Mouse (Mus musculus) adrenal gland, postnatal 25 days (tissue): Measurements from ENCODE around the gene Rnf17. TPM values are rescaled to one million over a fixed set of nuclear protein-coding genes. Genes with fewer than 3 reads are reported as not detected.
A peak's percentile ranks its signal among the peaks of the same experiment; 100 is the strongest.

Experiments
- DNase-seq: peaks from one replicate; pipeline ENCODE4 v3.0.0; 2021; ENCODE audit warnings: mixed read lengths
- total RNA-seq: library from RNA; stranded (reverse); gene quantifications from 2 replicates; pipeline ENCODE4 v1.2.3, GENCODE M21; 2021

Rnf17 gene
- total RNA-seq, 1 experiment from 2014 or later: 1.6 TPM

GRCm38 (mm10) chr14:56512084-56512483, 109.7 kb downstream of the Rnf17 start:
- no peak for DNase-seq

DNA sequence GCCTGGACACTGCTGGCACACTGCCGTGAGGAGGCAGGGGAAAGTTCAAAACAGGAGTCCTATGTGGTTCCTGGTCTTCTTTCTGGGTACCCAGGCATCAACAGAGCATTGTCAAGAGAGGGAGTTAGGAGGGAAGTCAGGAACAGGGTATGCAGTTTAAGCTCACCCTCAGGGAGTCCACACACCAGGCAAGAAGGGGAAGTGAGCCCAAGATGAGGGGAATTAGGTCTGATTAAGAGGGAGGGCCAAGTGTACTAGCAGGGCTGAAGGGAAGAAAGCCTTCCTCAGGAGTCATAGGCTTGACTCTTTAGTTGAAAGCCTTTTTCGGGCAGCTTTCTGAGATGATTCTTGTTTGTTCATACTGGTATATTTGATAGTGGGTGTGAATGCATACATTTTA, 112.4 kb downstream of the Rnf17 start:
- DNase-seq: no peak

DNA sequence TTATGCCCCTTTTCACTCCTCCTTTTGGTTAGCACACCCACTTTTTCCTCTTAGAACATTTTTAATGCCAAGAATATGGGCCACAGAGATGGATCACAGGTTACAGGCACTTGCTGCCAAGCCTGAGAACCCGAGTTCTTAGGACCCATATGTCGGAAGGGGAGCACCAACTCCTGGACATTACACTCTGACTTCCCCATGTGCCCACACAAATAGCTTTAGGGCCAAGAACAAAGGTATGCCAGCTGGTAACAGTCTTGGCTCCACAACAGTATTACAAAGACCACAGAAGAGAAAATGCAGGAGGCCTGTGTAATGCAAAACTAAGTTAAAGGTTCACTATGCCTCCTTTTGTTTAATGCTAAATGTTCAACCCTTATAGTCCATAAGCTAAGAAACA, 128.4 kb downstream of the Rnf17 start:
- no peak for DNase-seq

DNA sequence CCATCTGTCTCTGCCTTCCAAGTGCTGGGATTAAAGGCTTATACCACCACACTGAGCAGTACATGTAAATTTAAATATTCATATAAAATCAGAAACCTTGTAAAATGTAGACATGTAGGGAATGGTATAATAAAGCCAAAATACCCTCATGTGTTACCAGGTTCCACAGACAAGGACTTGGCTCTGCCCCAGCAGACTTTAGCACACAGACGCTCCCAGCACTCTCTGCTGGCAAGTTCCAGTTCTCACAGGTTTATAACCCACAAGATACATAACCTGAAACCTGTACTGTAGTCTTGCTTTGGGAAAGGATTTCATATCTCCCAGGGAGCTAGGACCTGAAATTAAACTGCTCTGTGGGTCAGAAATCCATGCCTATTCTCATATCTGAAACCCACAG, 142.6 kb downstream of the Rnf17 start:
- DNase-seq: no peak

GRCm38 (mm10) chr14:56545491-56545890, 143.1 kb downstream of the Rnf17 start:
- DNase-seq: no peak

GRCm38 (mm10) chr14:56550960-56551359, 148.6 kb downstream of the Rnf17 start:
- DNase-seq: no peak

- DNase-seq: no peak
Observed at GRCm38 (mm10) chr14:56552924-56553323, 150.5 kb downstream of the Rnf17 start.

- DNase-seq: no peak
Observed at GRCm38 (mm10) chr14:56553331-56553730, 150.9 kb downstream of the Rnf17 start.

DNA sequence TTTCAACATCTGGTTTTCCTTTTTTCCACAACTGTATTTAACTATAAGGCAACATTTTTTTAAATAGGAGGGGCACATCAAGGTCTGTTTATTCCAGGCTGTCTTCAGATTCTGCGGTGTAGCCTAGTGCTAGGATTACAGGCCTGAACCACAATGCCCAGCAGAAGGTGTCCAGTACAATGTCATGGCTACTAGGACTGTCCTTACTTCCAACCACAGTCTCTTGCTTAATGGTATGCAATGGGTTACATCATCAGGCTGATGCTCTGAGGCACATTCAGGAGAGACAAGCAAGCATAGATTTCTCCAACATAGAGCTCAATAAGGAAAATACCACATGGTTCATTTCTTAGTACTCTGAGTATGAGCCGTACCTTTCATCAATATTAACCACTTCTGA, 152.3 kb downstream of the Rnf17 start:
- no peak for DNase-seq

- no peak for DNase-seq
Observed at GRCm38 (mm10) chr14:56559134-56559533, 156.8 kb downstream of the Rnf17 start.

DNA sequence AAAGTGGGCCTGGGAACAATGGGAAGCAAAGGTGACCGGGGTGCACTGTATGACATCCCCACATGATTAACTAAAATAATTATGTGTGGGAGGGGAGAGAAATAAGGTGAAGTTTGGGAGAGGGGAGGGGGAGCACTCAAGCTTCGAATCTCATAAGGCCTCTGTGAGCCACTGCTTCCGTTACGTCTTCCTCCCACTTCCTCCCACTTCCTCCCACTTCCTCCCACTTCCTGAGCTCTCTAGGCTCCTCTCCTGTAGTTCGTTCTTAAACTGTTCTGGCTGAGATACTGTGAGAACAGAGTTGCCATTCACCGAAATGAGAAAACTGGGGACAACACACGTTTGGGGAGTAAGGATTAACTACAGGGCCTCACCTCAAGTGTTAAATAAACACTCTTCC, 165.1 kb downstream of the Rnf17 start:
- DNase-seq: no peak

DNA sequence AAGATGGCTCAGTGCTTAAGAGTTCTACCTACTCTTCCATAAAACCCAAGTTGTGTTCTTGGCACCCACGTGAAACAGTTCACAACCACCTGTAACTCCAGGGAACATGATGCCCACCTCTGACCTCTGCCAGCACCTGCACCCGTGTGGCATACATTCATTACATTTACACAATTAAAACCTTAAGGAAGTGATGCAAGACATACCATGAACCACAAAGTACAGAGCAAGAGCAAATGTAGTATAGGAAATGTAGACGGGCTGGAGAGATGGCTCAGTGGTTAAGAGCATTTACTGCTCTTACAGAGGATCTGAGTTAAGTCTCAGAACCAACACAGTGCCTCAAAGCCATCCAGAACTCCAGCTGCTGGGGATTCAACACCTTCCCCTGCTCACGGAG, 166.7 kb downstream of the Rnf17 start:
- no peak for DNase-seq

DNA sequence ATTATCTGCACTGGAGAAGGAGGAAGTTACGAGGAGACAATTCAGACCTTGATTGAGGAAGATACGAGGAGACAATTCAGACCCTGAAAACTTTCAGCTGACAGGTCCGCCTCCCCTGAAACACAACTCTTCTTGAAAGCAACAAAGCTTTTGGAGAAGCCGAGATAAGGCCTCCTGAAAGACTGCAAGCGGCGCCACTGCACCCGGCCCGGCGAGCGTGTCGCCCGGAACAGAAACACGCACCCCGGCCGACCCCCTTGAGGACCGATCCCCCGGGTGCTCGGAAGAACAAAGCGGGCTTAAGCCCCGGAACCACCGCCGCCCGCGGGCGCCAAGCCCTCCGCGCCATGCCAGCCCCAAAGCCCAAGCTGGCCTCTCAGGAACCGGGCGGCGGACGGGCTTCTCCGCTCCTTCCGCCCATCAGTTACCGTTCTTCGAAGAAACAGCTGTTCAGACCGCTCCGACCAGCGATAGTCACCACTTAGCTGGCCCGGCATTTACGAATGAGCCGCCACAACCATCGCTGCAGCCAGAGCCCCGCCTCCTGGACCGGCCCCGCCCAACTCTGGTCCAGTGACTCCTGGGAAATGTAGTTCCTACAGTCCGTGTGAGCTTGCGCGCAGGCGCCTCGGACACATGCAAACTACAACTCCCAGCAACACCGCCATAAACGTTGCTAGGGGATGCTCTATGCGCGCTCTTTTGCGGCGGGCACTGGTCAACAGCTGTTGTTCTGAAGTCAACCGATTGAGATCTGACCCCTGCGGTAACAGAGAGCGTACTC, 169.1 kb downstream of the Rnf17 start:
- DNase-seq: peak; percentile 95

- DNase-seq: no peak
Observed at GRCm38 (mm10) chr14:56572546-56572945, 170.2 kb downstream of the Rnf17 start.

Other genes with a start within 250 kb of the Rnf17 start
- not detected in 2 replicates for gene Gzmg, start 243.0 kb upstream of the Rnf17 start, total RNA-seq
- not detected in 2 replicates for gene Gzmn, start 228.0 kb upstream of the Rnf17 start, total RNA-seq
- gene Gzmf, start 191.2 kb upstream of the Rnf17 start, total RNA-seq: not detected in 2 replicates
- not detected in 2 replicates for gene Gzmc, start 167.9 kb upstream of the Rnf17 start, total RNA-seq
- not detected in 2 replicates for gene Gzmb, start 140.3 kb upstream of the Rnf17 start, total RNA-seq
- gene Atp12a, start 37.5 kb upstream of the Rnf17 start, total RNA-seq: not detected in 2 replicates
- gene Cenpj, start 172.8 kb downstream of the Rnf17 start, total RNA-seq: 13.5 and 13.7 TPM in 2 replicates
- gene Parp4, start 173.0 kb downstream of the Rnf17 start, total RNA-seq: 31.9 and 39.1 TPM in 2 replicates